Mouse (Mus musculus) midbrain, embryonic 10.5 days (tissue): ENCODE results near the gene Vps54. TPM values are rescaled to one million over a fixed set of nuclear protein-coding genes. Genes with fewer than 3 reads are reported as not detected.
"Not testable (repeated sequence)": the region's sequence is repeated elsewhere in the genome, so short reads cannot be mapped to it uniquely, and the experiment has no call there.

ENCODE experiments used
- DNase-seq: peaks from one replicate; pipeline ENCODE4 v3.0.0-alpha.2; 2017; ENCODE audit warnings: low spot score
- H3K27ac ChIP-seq: fragments of 300-500 bp; sonication (generic); replicated peaks from 2 replicates; pipeline ENCODE4 v1.5.1; 2016; ENCODE audit warnings: mild to moderate bottlenecking
- H3K27me3 ChIP-seq: fragments of 300-500 bp; sonication (generic); 2 replicates; pipeline ENCODE4 v1.6.1; 2016; ENCODE audit warnings: low read depth, mild to moderate bottlenecking; ENCODE audit not compliant: poor library complexity, severe bottlenecking
- H3K36me3 ChIP-seq: fragments of 300-500 bp; sonication (generic); 2 replicates; pipeline ENCODE4 v1.6.1; 2016; ENCODE audit warnings: mild to moderate bottlenecking, moderate library complexity
- H3K4me1 ChIP-seq: fragments of 300-500 bp; sonication (generic); 2 replicates; pipeline ENCODE4 v1.6.1; 2016
- H3K4me3 ChIP-seq: fragments of 300-500 bp; sonication (generic); 2 replicates; pipeline ENCODE4 v1.5.1; 2016; ENCODE audit warnings: mild to moderate bottlenecking, moderate library complexity
- H3K9me3 ChIP-seq: fragments of 300-500 bp; sonication (generic); replicated peaks from 2 replicates; pipeline ENCODE4 v1.6.1; 2016; ENCODE audit warnings: mild to moderate bottlenecking
- WGBS: fragments of 180-500 bp; shearing (Covaris S2); methylation state at CpG from one replicate; pipeline ENCODE4 v1.1.7; 2016; 5-methylcytosine and 5-hydroxymethylcytosine counted together
- polyA plus RNA-seq: library from polyadenylated mRNA; unstranded; fragments of >200 nt; fragmentation: Nextera tagmentation; extraction: Ambion mirVana; gene quantifications from 2 replicates; pipeline ENCODE4 v1.2.1, GENCODE M21; 2016

Vps54 gene
- polyA plus RNA-seq, result 9.6 and 10.2 TPM in 2 replicates

GRCm38 (mm10) chr11:21239021-21239661 lies at the start of gene Vps54:
Vps54 (plus strand) TSS chr11:21239281.
- Histone ChIP-seq H3K9me3 (no peaks in the 10 kb centered on the region), H3K27me3 (no peaks in the 10 kb centered on the region), H3K4me1 (peaks cover 20% of the 10 kb centered on the region), H3K4me3 (peak within 1 kb of the TSS; percentile 93), H3K27ac (peak within 1 kb of the TSS; percentile 99), H3K36me3 (no peaks in the 10 kb centered on the region)
- peak; percentile 72 for DNase-seq
- WGBS, result under 1% methylated on average over 74 of the region's 84 CpGs

GRCm38 (mm10) chr11:21191821-21192220 lies 47.3 kb upstream of the Vps54 start:
- H3K9me3 ChIP-seq, H3K27me3 ChIP-seq, H3K27ac ChIP-seq, H3K4me1 ChIP-seq, H3K36me3 ChIP-seq, H3K4me3 ChIP-seq, DNase-seq: not testable (repeated sequence)
- WGBS, result 88% methylated on average over 8 of the region's 8 CpGs

- Histone ChIP-seq H3K27ac (no peak overlapping the region), H3K9me3 (no peaks in the 10 kb centered on the region), H3K4me1 (no peaks in the 10 kb centered on the region), H3K36me3 (no peaks in the 10 kb centered on the region), H3K27me3 (no peaks in the 10 kb centered on the region), H3K4me3 (no peak overlapping the region)
- WGBS, result 92% methylated on average over 3 of the region's 3 CpGs
- no peak for DNase-seq
Measured at GRCm38 (mm10) chr11:21194851-21195250, 44.2 kb upstream of the Vps54 start.

- Histone ChIP-seq H3K4me1 (no peaks in the 10 kb centered on the region), H3K4me3 (no peak overlapping the region), H3K9me3 (peaks cover 7% of the 10 kb centered on the region; the same call in 1 of the 2 replicates), H3K27me3 (no peaks in the 10 kb centered on the region), H3K27ac (no peak overlapping the region), H3K36me3 (no peaks in the 10 kb centered on the region)
- WGBS, result 75% methylated on average over 2 of the region's 2 CpGs
- no peak for DNase-seq
Measured at GRCm38 (mm10) chr11:21209046-21209445, 30.0 kb upstream of the Vps54 start.

- H3K9me3 ChIP-seq, H3K4me3 ChIP-seq, H3K27me3 ChIP-seq, H3K4me1 ChIP-seq, H3K27ac ChIP-seq, H3K36me3 ChIP-seq, DNase-seq: not testable (repeated sequence)
- 92% methylated on average over 9 of the region's 9 CpGs for WGBS
Measured at GRCm38 (mm10) chr11:21209701-21210100, 29.4 kb upstream of the Vps54 start.

- Histone ChIP-seq H3K9me3 (no peaks in the 10 kb centered on the region), H3K4me1 (no peaks in the 10 kb centered on the region), H3K4me3 (no peak overlapping the region), H3K27ac (no peak overlapping the region), H3K27me3 (no peaks in the 10 kb centered on the region), H3K36me3 (no peaks in the 10 kb centered on the region)
- no peak for DNase-seq
- 88% methylated on average over 3 of the region's 3 CpGs for WGBS
Measured at GRCm38 (mm10) chr11:21217419-21217818, 21.7 kb upstream of the Vps54 start.

- 87% methylated on average over 2 of the region's 2 CpGs for WGBS
- no peaks in the 10 kb centered on the region for H3K9me3 ChIP-seq
Measured at GRCm38 (mm10) chr11:21219281-21219680, 19.8 kb upstream of the Vps54 start.

GRCm38 (mm10) chr11:21219851-21220587 lies 19.1 kb upstream of the Vps54 start:
- WGBS, result 89% methylated on average over 8 of the region's 8 CpGs
- Histone ChIP-seq H3K36me3 (no peaks in the 10 kb centered on the region), H3K4me1 (no peaks in the 10 kb centered on the region), H3K9me3 (no peaks in the 10 kb centered on the region), H3K27ac (no peak overlapping the region), H3K27me3 (no peaks in the 10 kb centered on the region), H3K4me3 (no peak overlapping the region)
- DNase-seq, result no peak

More at GRCm38 (mm10) chr11:21219281-21219680, 19.8 kb upstream of the Vps54 start:
- H3K27me3 ChIP-seq, result no peaks in the 10 kb centered on the region
- no peak overlapping the region for H3K27ac ChIP-seq
- no peak for DNase-seq
- H3K4me3 ChIP-seq, result no peak overlapping the region
- no peaks in the 10 kb centered on the region for H3K36me3 ChIP-seq
- no peaks in the 10 kb centered on the region for H3K4me1 ChIP-seq

GRCm38 (mm10) chr11:21220754-21221153 lies 18.3 kb upstream of the Vps54 start:
- Histone ChIP-seq H3K27me3 (no peaks in the 10 kb centered on the region), H3K27ac (no peak overlapping the region), H3K4me1 (no peaks in the 10 kb centered on the region), H3K4me3 (no peak overlapping the region), H3K9me3 (no peaks in the 10 kb centered on the region), H3K36me3 (no peaks in the 10 kb centered on the region)
- DNase-seq, result no peak
- WGBS, result 81% methylated on average over 2 of the region's 2 CpGs

GRCm38 (mm10) chr11:21221396-21221795 lies 17.7 kb upstream of the Vps54 start:
- no peaks in the 10 kb centered on the region for H3K27me3 ChIP-seq
- no peak overlapping the region for H3K27ac ChIP-seq
- WGBS, result 90% methylated on average over 2 of the region's 2 CpGs
- H3K9me3 ChIP-seq, result no peaks in the 10 kb centered on the region
- no peaks in the 10 kb centered on the region for H3K36me3 ChIP-seq
- no peak for DNase-seq
- no peaks in the 10 kb centered on the region for H3K4me1 ChIP-seq
- H3K4me3 ChIP-seq, result no peak overlapping the region

GRCm38 (mm10) chr11:21222606-21223207 lies 16.4 kb upstream of the Vps54 start:
- H3K27me3 ChIP-seq, result no peaks in the 10 kb centered on the region
- no peaks in the 10 kb centered on the region for H3K36me3 ChIP-seq
- WGBS, result 89% methylated on average over 4 of the region's 4 CpGs
- DNase-seq, result no peak
- no peak overlapping the region for H3K27ac ChIP-seq
- H3K4me3 ChIP-seq, result no peak overlapping the region
- H3K4me1 ChIP-seq, result no peaks in the 10 kb centered on the region
- no peaks in the 10 kb centered on the region for H3K9me3 ChIP-seq

GRCm38 (mm10) chr11:21223539-21223938 lies 15.5 kb upstream of the Vps54 start:
- H3K4me1 ChIP-seq, result no peaks in the 10 kb centered on the region
- H3K4me3 ChIP-seq, result no peak overlapping the region
- no peaks in the 10 kb centered on the region for H3K36me3 ChIP-seq
- H3K9me3 ChIP-seq, result no peaks in the 10 kb centered on the region
- no peaks in the 10 kb centered on the region for H3K27me3 ChIP-seq
- H3K27ac ChIP-seq, result no peak overlapping the region
- WGBS, result 94% methylated on average over 3 of the region's 3 CpGs
- no peak for DNase-seq

GRCm38 (mm10) chr11:21224041-21224440 lies 15.0 kb upstream of the Vps54 start:
- 87% methylated on average over 6 of the region's 6 CpGs for WGBS

More at GRCm38 (mm10) chr11:21224041-21224440, 15.0 kb upstream of the Vps54 start:
- Histone ChIP-seq H3K27ac (no peak overlapping the region), H3K4me3 (no peak overlapping the region), H3K4me1 (no peaks in the 10 kb centered on the region), H3K27me3 (no peaks in the 10 kb centered on the region), H3K36me3 (no peaks in the 10 kb centered on the region), H3K9me3 (no peaks in the 10 kb centered on the region)
- DNase-seq, result no peak
